Mouse (Mus musculus) limb, embryonic 13.5 days (tissue): Measurements from ENCODE around the gene Gsdme. TPM values are rescaled to one million over a fixed set of nuclear protein-coding genes. Genes with fewer than 3 reads are reported as not detected.

Experiments used
- ATAC-seq: fragments of 200-750 bp; cut with Nextera tagmentation; 2 replicates; pipeline ENCODE4 v1.8.0; 2017; ENCODE audit warnings: low read depth, moderate number of reproducible peaks, moderate TSS enrichment; ENCODE audit not compliant: low FRiP score
- H3K27ac ChIP-seq: fragments of 300-500 bp; sonication (generic); 2 replicates; pipeline ENCODE4 v1.5.1; 2015; ENCODE audit warnings: inconsistent platforms, mild to moderate bottlenecking, moderate library complexity
- H3K27me3 ChIP-seq: fragments of 300-500 bp; sonication (generic); 2 replicates; pipeline ENCODE4 v1.6.1; 2015; ENCODE audit warnings: mild to moderate bottlenecking, inconsistent platforms
- H3K36me3 ChIP-seq: fragments of 300-500 bp; sonication (generic); 2 replicates; pipeline ENCODE4 v1.6.1; 2015; ENCODE audit warnings: inconsistent platforms, mild to moderate bottlenecking, moderate library complexity
- H3K4me1 ChIP-seq: fragments of 300-500 bp; sonication (generic); 2 replicates; pipeline ENCODE4 v1.6.1; 2015; ENCODE audit warnings: inconsistent platforms
- H3K4me2 ChIP-seq: fragments of 300-500 bp; sonication (generic); replicated peaks from 2 replicates; pipeline ENCODE4 v1.6.1; 2015; ENCODE audit warnings: inconsistent platforms, mild to moderate bottlenecking, moderate library complexity
- H3K4me3 ChIP-seq: fragments of 300-500 bp; sonication (generic); 2 replicates; pipeline ENCODE4 v1.5.1; 2015; ENCODE audit warnings: moderate library complexity, mild to moderate bottlenecking, inconsistent platforms
- H3K9ac ChIP-seq: fragments of 300-500 bp; sonication (generic); 2 replicates; pipeline ENCODE4 v1.6.1; 2015; ENCODE audit warnings: mild to moderate bottlenecking, inconsistent platforms
- H3K9me3 ChIP-seq: fragments of 300-500 bp; sonication (generic); 2 replicates; pipeline ENCODE4 v1.6.1; 2016; ENCODE audit warnings: inconsistent platforms
- WGBS: fragments of 180-500 bp; shearing (Covaris S2); methylation state at CpG from one replicate; pipeline ENCODE4 v1.1.7; 2015; 5-methylcytosine and 5-hydroxymethylcytosine counted together
- polyA plus RNA-seq: library from polyadenylated mRNA; unstranded; fragments of >200 nt; fragmentation: Nextera tagmentation; extraction: Ambion mirVana; gene quantifications from 2 replicates; pipeline ENCODE4 v1.2.1, GENCODE M21; 2015

The Gsdme gene
- polyA plus RNA-seq, 1 experiment from 2014 or later = 51.0 TPM

DNA sequence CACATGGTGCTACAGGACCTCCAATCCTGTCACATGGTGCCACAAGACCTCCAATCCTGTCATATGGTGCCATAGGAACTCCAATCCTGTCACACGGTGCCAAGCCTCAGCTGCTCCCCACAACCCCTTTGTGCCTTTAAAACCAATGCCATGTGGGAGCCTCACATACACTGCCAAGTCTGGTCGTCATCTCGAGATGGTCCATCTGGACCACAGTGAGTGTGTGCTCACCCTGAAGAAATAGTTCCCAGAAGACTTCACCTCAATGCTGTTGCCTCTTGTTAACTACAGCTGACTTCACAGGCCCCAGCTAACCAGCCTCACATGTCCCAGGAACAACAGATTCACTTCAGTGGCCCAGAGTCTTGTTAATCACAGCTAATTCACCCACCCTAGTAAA is 23.2 kb upstream of the Gsdme start:
- ATAC-seq = no peak
- WGBS = 68% methylated on average over 3 of the region's 3 CpGs
- no peak overlapping the region for H3K4me2 ChIP-seq
- H3K4me1 ChIP-seq = 0 out of 2 replicates have a peak, but pooled peaks cover 5% of the 10 kb centered on the region
- H3K27ac ChIP-seq = no peak overlapping the region
- H3K36me3 ChIP-seq = no peaks in the 10 kb centered on the region
- H3K9ac ChIP-seq = no peak overlapping the region
- H3K9me3 ChIP-seq = no peaks in the 10 kb centered on the region
- H3K4me3 ChIP-seq = no peak overlapping the region
- no peaks in the 10 kb centered on the region for H3K27me3 ChIP-seq

DNA sequence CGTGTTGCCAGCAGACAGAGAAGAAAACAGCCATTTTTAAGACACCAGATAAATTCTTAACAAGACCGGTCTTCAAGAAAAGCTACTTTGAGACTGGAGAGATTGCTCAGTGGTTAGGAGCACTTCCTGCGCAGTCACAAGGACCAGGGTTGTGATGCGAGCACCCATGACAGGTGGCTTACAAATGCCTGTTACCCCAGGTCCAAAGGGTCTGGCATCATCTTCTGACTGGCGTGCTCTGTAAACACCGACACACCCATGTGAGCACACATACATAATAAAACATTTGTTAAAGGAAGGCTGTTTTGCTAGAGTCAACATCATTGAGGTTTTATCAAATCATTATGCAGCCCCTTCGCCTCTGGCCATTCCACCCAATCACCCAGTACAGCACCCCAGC is 16.0 kb upstream of the Gsdme start:
- no peaks in the 10 kb centered on the region for H3K27me3 ChIP-seq
- H3K9ac ChIP-seq = no peak overlapping the region
- no peaks in the 10 kb centered on the region for H3K36me3 ChIP-seq
- H3K9me3 ChIP-seq = no peaks in the 10 kb centered on the region
- WGBS = 91% methylated on average over 7 of the region's 7 CpGs
- no peak overlapping the region for H3K4me3 ChIP-seq
- no peak overlapping the region for H3K27ac ChIP-seq
- ATAC-seq = no peak
- no peaks in the 10 kb centered on the region for H3K4me1 ChIP-seq
- H3K4me2 ChIP-seq = no peak overlapping the region

DNA sequence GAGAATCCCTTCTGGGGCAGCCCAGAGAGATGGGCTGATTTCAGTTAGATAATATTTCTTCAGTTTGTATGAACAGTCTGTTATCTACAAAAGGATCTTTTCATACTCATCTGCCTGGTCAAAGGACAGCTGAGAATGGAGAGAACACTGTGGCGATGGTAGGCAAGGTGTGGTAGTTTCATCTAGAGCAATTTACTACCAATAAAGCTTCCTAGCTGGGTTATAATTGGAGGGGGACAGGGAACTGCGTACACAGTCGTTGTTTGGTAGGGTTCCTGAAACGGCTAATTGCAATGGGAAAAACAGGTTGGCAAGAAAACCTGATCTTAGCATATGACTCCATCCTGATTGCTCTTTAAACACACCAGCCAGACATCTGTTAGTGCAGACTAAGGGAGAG is 10.3 kb upstream of the Gsdme start:
- no peaks in the 10 kb centered on the region for H3K27me3 ChIP-seq
- no peak overlapping the region for H3K9ac ChIP-seq
- no peaks in the 10 kb centered on the region for H3K36me3 ChIP-seq
- no peak overlapping the region for H3K4me3 ChIP-seq
- H3K4me1 ChIP-seq = no peaks in the 10 kb centered on the region
- H3K4me2 ChIP-seq = no peak overlapping the region
- H3K9me3 ChIP-seq = no peaks in the 10 kb centered on the region
- no peak for ATAC-seq
- no peak overlapping the region for H3K27ac ChIP-seq
- 52% methylated on average over 4 of the region's 4 CpGs for WGBS

DNA sequence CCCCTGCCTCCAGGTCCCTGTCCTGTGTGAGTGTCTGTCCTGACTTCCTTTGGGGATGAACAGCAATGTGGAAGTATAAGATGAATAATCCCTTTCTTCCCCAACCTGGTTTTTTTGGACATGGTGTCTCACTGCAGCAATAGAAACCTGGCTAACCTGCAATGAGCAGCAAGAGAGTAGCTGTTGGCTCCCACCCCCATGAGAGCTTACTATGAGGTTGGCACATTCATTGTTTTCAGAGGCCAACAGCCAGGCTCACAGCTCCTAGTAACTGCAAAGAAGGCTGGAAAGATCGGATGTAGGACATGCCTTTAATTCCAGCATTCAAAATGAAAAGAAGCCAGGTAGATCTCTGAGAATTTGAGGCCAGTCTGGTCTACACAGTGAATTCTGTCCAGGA is 9.8 kb upstream of the Gsdme start:
- Histone ChIP-seq H3K9ac (no peak overlapping the region), H3K27me3 (no peaks in the 10 kb centered on the region), H3K36me3 (no peaks in the 10 kb centered on the region), H3K4me1 (no peaks in the 10 kb centered on the region), H3K4me2 (no peak overlapping the region), H3K27ac (no peak overlapping the region), H3K9me3 (no peaks in the 10 kb centered on the region), H3K4me3 (no peak overlapping the region)
- ATAC-seq = no peak
- 68% methylated on average over 1 of the region's 1 CpGs for WGBS

DNA sequence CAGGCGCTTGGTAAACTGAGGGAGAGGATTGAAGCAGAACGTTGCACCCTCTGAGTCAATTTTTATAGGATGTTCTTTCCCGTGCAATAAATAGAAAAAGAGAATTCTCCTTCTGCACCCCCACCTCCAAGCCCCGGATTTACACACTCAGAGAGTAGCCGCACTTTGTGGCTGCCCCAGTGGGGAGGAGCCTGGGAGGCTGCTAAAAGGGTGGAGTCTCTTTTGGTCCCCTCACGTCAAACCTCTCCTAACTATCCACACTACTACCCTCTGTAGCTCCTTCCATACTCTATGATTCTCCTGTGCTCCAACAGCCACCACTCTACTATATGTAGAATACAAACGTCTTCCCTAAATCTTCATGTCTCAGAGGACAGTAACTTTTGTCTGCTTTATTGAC is 1.4 kb downstream of the Gsdme start:
- ATAC-seq = peak; percentile 51; the same call in 1 of the 2 replicates
- 23% methylated on average over 7 of the region's 7 CpGs for WGBS
- H3K9ac ChIP-seq = peak overlapping the region; percentile 78

DNA sequence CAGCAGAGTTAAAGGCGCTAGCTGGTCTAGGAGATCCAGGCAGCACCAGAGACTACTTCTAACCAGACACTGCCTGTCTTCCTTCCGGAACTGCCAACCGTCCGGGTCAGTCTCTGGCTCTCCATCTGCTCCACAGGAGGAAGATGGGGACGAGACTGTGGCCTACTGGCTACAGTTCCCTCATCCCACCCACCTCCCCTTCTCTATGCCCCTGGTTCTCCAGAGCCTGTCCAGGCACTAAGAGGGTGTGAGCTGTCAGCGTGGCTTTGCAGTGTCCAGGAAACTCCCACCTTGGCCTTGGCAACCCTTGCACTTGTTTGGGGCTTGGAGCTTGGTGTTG is 1.8 kb downstream of the Gsdme start:
- H3K4me1 ChIP-seq = peaks cover 16% of the 10 kb centered on the region
- ATAC-seq = peak; percentile 67
- H3K27ac ChIP-seq = no peak overlapping the region; the same call in 1 of the 2 replicates
- H3K4me2 ChIP-seq = peak overlapping the region; percentile 79
- H3K9me3 ChIP-seq = no peaks in the 10 kb centered on the region
- no peaks in the 10 kb centered on the region for H3K27me3 ChIP-seq
- WGBS = 0% methylated on average over 6 of the region's 6 CpGs
- peak overlapping the region; percentile 78 for H3K9ac ChIP-seq
- H3K36me3 ChIP-seq = no peaks in the 10 kb centered on the region
- peak overlapping the region; percentile 57 for H3K4me3 ChIP-seq

More for the DNA sequence above, 1.4 kb downstream of the Gsdme start:
- Histone ChIP-seq H3K4me3 (peak overlapping the region; percentile 57), H3K36me3 (no peaks in the 10 kb centered on the region), H3K27ac (no peak overlapping the region), H3K4me1 (peaks cover 16% of the 10 kb centered on the region), H3K27me3 (no peaks in the 10 kb centered on the region), H3K4me2 (peak overlapping the region; percentile 79), H3K9me3 (no peaks in the 10 kb centered on the region)

DNA sequence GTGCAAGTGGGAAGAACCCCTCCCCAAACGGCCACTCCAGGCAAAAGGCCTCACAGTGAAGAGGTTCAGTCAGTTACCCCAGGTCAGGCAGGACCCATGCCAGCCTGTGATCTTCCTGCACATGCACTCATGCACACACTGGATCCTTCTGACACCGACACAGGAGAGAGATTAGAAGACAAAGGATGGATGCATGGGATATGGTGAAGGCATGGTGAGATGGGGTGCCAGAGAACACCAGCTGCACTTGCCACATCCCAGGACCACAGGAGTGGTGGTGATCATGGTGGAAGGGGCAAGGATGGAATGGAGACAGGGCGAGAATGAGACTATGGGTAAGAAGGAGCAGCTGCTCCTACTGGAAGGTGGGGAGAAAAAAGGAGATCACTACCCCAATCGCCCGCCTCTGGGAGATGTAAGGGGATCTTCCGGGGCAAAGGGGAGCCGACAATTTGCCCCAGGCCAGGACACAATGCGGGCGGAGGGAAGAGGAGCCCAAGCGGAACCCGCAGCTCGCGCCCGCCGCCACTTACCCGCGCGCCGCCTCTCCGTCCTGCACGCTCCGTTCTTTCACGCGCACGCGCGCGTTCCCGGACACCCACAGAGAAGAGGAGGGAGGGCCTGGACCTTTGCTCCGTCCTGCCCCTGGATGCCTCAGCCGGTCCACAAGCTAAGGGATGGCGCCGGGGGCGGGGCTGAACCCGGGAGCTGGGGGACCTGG is 2.3 kb downstream of the Gsdme start:
- Histone ChIP-seq H3K4me2 (peak overlapping the region; percentile 79), H3K27ac (no peak overlapping the region; the same call in 1 of the 2 replicates), H3K9me3 (no peaks in the 10 kb centered on the region), H3K27me3 (no peaks in the 10 kb centered on the region), H3K36me3 (no peaks in the 10 kb centered on the region), H3K4me1 (peaks cover 16% of the 10 kb centered on the region), H3K9ac (peak overlapping the region; percentile 78), H3K4me3 (peak overlapping the region; percentile 57)
- WGBS = 4% methylated on average over 28 of the region's 35 CpGs
- peak; percentile 85 for ATAC-seq

DNA sequence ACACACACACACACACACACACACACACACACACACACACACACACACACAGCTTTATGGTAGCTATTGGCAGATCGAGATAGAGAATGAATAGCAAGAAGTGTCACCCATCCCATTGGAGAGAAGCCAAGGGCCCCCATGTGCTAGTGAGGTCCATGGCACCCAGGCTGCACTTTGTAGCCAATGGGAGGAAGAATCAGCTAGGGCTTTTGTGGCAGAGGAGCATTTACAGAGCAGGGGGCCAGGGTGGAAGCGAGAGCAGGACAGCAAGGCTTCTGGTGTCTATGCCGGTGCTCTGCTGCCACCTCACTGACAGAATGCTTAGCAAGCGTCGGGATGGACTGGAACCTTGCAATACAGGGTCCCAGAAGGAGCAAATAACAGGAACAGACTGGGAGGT is 8.3 kb downstream of the Gsdme start:
- no peaks in the 10 kb centered on the region; the same call in 1 of the 2 replicates for H3K36me3 ChIP-seq
- no peaks in the 10 kb centered on the region for H3K9me3 ChIP-seq
- ATAC-seq = no peak
- H3K4me2 ChIP-seq = no peak overlapping the region
- no peak overlapping the region for H3K27ac ChIP-seq
- no peaks in the 10 kb centered on the region for H3K27me3 ChIP-seq
- no peak overlapping the region for H3K4me3 ChIP-seq
- whole genome bisulfite sequencing = 73% methylated on average over 5 of the region's 5 CpGs
- H3K4me1 ChIP-seq = no peaks in the 10 kb centered on the region
- H3K9ac ChIP-seq = no peak overlapping the region

DNA sequence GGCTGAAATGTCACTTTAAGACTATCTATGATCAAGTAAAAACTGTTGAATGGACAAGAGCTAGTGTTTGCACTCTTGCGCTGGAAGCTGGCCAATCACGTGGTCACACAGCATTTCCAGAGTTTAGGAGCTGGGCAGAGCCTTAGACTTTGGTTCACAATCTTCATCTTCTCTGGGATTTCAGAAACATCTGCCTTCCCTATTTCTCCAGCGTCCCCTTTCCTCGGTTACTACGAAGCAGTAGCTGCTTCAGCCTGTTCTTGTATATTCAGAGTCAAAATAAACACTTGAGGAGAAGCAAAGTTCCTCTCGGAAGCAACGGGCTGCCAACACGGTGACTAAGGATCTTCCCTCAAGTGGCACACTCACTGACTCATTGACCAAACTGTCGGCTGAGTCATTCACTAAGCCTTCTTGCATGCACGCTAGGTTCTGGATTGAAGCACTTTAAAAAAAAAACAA is 8.9 kb downstream of the Gsdme start:
- Histone ChIP-seq H3K9ac (no peak overlapping the region), H3K4me3 (no peak overlapping the region), H3K9me3 (no peaks in the 10 kb centered on the region), H3K27ac (no peak overlapping the region), H3K27me3 (no peaks in the 10 kb centered on the region), H3K36me3 (no peaks in the 10 kb centered on the region; the same call in 1 of the 2 replicates), H3K4me2 (no peak overlapping the region), H3K4me1 (no peaks in the 10 kb centered on the region)
- WGBS = 75% methylated on average over 10 of the region's 10 CpGs
- ATAC-seq = no peak

DNA sequence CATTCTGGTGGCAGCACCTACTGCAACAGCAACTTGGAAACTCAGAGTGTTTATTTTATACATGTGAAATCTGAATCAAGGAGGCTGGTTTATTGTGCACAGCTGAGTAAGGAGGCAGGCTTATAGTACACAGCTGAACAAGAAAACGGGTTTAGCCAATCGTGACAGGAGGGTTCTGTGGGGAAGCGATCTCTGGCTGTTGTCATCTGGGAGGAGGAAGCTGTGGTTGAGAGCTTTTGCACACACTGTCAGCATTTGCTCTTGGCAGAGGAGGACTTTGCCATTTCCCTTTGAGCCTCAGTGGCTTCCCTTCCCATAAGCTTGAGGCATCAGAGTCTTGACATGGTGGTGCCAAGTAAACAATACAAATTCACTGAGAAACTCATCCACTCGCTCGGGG is 11.0 kb downstream of the Gsdme start:
- no peak for ATAC-seq
- no peak overlapping the region for H3K9ac ChIP-seq
- no peak overlapping the region for H3K4me3 ChIP-seq
- 62% methylated on average over 5 of the region's 5 CpGs for WGBS
- no peaks in the 10 kb centered on the region; the same call in 1 of the 2 replicates for H3K36me3 ChIP-seq
- H3K27ac ChIP-seq = no peak overlapping the region
- H3K4me2 ChIP-seq = no peak overlapping the region
- no peaks in the 10 kb centered on the region for H3K4me1 ChIP-seq
- no peaks in the 10 kb centered on the region for H3K27me3 ChIP-seq
- H3K9me3 ChIP-seq = no peaks in the 10 kb centered on the region

DNA sequence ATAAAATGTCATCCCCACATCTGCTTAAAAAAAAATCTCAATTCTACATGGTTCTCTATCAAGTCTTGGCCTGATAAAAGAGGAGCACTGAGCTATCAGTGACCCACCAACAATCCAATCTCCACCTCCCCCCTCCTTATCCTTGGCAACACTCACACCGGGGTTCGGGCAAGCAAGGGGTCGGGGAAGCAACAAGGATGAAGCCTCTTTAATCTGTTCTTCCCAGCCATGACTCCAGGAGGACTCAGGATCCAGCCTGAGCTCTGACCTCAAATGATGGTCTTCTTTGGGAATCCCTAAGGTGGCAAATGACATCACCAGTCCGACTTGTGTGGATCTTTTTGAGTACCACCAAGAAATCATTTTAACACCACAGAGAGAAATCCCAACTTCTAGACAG is 15.9 kb downstream of the Gsdme start:
- Histone ChIP-seq H3K4me1 (no peaks in the 10 kb centered on the region), H3K27ac (no peak overlapping the region), H3K9ac (no peak overlapping the region), H3K4me2 (no peak overlapping the region), H3K27me3 (no peaks in the 10 kb centered on the region), H3K36me3 (no peaks in the 10 kb centered on the region; the same call in 1 of the 2 replicates), H3K9me3 (no peaks in the 10 kb centered on the region), H3K4me3 (no peak overlapping the region)
- ATAC-seq = no peak
- WGBS = 89% methylated on average over 4 of the region's 4 CpGs

DNA sequence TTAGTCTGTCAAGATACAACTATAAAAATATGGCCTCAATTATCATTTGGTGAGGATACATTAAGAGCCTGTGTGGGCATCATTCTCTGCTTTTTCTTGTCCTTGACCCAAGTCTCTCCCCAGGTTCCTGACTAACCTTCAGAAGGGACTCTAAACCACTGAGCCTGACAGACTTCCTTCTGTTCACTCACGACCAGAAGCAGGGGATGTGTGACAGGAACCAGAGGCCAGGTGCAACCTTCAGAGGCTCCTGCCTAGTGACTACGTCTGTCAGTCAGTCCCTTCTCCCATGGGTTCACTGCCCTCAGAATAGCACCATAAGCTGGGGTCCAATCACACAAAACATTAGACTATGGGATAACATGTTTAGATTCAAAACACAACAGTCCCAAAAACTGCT is 16.3 kb downstream of the Gsdme start:
- Histone ChIP-seq H3K4me2 (no peak overlapping the region), H3K9me3 (no peaks in the 10 kb centered on the region), H3K36me3 (no peaks in the 10 kb centered on the region; the same call in 1 of the 2 replicates), H3K27ac (no peak overlapping the region), H3K4me3 (no peak overlapping the region), H3K9ac (no peak overlapping the region), H3K4me1 (no peaks in the 10 kb centered on the region), H3K27me3 (no peaks in the 10 kb centered on the region)
- WGBS = 83% methylated on average over 2 of the region's 2 CpGs
- no peak for ATAC-seq

DNA sequence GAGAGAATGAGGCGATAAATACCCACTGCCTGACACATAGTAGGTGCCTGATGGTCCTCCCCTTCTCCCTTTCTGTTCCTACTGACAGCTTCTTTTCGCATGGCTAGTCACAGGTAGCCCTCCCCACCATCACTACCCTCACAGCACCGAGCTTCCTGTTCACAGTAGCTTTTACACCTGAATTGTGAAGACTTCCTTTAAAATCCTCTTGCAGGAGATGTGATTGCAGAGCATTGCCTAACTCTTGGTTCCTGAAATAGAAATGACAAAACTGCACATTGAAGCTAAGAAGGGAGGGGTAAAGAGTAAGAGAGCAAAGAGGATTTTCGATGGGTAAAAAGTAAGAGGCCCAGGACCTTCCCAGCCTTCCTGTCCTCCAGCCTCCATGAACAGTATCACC is 18.7 kb downstream of the Gsdme start:
- Histone ChIP-seq H3K4me3 (no peak overlapping the region), H3K36me3 (no peaks in the 10 kb centered on the region), H3K9ac (no peak overlapping the region), H3K27ac (no peak overlapping the region), H3K27me3 (no peaks in the 10 kb centered on the region), H3K9me3 (no peaks in the 10 kb centered on the region), H3K4me2 (no peak overlapping the region), H3K4me1 (no peaks in the 10 kb centered on the region)
- 86% methylated on average over 4 of the region's 4 CpGs for WGBS
- ATAC-seq = no peak
